Mouse (Mus musculus): Measurements from ENCODE around the gene Gsg1l2. TPM values are rescaled to one million over a fixed set of nuclear protein-coding genes. Genes with fewer than 3 reads are reported as not detected.

Gsg1l2 gene
- total RNA-seq, 2 experiments from 2014 or later: not detected

DNA sequence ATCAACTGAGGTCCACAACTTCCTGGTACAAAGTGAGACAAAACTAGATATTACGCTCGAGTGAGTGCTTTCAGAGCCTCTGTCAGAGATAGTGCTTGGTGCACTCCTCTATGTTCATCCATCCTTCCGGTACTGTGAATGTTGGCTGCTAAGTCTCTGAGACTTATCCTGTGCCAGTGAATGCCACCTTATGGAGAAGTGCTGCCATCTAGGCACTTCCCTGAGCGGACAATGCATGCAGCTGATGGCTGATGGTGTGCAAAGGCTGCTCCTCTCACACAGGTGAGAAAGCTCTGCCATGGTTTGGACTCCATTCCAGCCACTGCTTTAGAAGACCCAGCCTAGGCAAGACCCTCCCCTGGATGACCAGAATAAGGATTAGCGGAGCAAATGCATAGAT, 33.6 kb downstream of the Gsg1l2 start:
- intact Hi-C loops (cut with DNase I): loop anchor here (2.0 kb wide), 1 partner anchor 49 kb away; no protein-coding TSS in a partner anchor

DNA sequence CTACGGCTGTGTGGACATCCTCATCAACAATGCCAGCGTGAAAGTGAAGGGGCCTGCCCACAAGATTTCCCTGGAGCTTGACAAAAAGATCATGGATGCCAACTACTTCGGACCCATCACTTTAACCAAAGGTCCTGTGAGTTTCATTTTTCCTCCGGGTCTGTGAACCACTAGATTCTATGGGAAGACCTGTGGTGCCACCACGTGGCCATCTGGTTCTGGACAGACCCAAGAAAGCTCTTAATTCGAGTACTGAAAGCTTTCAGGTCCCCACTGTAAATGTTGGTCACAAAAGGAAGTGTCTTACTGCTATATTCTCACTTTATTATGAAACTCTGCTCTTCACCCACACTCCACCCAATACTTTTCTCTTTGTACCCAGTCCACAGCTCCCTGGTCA, 37.1 kb downstream of the Gsg1l2 start:
- DNase-seq: peak in 1 of 2 experiments; percentile 31
- intact Hi-C loops (cut with DNase I): loop anchor here (2.0 kb wide), 1 partner anchor 153 kb away; no protein-coding TSS in a partner anchor

More for the DNA sequence above, 33.6 kb downstream of the Gsg1l2 start:
- DNase-seq: no peak

DNA sequence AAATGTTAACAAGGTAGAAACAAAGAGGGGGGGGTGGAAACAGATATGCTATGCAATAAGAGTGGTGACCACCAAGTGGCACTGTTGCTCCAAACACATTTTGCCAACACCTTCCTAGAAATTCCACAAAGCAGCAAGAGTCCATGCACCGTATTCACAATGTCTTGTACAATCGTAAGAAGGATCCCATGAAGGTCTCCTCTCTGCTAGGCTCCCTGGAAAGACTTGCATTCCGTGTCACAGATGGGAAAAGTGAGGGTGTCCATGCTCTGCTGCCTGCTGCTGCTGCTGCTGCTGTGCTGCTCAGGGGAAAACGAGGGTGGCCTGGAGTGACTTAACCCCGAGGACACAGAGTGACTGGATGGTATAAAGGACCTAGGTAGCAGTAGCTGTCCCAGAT, 45.2 kb downstream of the Gsg1l2 start:
- peak; percentile 40 to 58 for DNase-seq
- intact Hi-C loops (cut with DNase I): loop anchor here (2.0 kb wide), 2 partner anchors 35 to 107 kb away; no protein-coding TSS in a partner anchor

DNA sequence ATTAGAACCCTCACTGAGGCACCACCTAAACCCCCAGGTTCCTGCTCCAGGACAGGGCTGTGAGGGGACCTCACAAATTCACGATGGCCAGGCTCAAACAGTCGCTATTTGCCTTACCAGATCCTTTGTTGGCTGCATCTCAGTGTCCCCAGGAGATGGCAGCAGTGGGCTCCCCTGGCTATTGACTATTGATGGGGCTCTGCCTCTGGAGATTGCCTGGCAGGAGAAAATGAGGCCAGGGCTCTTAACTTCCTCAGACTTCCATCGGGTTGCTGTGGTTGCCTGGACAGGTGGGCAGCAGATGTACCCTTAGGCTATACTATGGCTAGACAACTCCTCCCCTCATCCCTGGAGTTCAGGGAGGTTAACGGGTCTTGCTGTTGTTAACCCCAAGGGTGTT, 45.8 kb downstream of the Gsg1l2 start:
- intact Hi-C loops (cut with DNase I): loop anchor here (2.0 kb wide), 1 partner anchor 35 kb away; no protein-coding TSS in a partner anchor
- DNase-seq: peak; percentile 30 to 64

GRCm38 (mm10) chr11:67821560-67821959, 47.2 kb downstream of the Gsg1l2 start:
- intact Hi-C loops (cut with DNase I): loop anchor here (2.0 kb wide), 1 partner anchor 33 kb away; no protein-coding TSS in a partner anchor
- no peak for DNase-seq

DNA sequence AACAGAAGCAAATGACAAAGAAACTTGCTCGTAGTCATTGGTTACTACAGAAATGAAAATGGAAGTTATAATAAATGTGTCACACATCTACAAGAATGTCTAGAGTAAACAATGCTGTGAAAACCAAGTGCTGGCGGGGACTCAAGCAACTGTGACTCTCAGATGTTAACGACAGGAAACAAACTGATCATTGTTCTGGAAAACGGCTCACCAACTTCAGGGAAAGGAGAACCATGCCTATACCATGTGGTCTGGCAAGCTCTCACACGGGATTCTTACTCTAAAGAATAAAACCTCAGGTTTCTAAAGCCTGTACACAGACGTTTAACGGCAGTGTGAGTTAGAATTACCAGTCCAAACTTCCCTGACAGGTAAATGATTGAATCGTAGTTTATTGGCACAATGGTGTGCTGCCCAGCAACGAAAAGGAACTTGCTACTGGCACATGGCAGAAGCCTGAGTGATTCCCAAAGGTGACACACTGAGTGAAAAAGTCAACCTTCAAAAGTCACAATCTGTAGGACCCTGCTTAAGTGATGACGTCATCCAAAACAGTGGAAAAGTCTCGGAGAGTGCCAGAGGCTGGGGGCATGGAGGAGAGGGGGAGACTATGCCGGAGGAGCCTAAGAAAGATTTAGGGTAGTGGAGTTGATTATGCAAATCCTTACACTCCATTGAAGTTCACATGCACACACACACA, 54.1 kb downstream of the Gsg1l2 start:
- no peak for DNase-seq
- intact Hi-C loops (cut with DNase I): no loop called here

DNA sequence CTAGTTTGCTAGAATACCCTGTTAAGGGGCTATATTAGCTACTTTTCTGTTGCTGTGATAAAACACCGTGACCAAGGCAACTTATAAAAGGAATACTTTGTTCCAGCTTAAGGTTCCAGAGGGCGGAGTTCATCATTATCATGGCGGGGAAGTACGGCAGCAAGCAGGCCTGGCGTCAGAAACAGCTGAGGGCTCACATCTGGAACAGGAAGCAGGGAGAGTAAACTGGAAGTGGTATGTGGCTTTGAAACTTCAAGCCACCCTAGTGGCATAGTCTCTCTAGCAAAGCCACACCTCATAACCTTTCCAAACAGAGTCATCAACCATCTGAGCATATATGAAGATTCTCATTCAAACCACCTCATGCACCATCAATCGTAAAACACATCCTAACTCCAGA, 55.1 kb downstream of the Gsg1l2 start:
- intact Hi-C loops (cut with DNase I): no loop called here
- no peak for DNase-seq

DNA sequence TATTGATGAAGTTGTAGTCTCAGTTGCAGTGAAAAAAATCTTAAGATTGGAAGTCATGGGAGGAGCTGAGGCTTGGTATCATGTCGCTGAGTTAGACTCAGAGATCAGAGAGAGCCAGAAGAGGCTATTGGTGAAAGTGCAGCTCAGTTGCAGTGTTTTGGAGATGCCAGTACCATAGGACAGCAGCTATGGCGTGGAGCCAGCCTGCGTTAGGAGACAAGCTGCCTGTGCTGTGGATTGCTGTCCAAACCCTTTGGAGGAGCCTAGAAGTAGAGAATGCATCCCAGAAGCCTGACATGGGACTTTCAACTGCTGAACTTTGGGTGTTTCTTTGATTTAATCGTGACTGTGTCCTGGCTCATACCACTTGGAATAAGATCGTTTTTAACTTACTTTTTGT, 57.4 kb downstream of the Gsg1l2 start:
- DNase-seq: peak in 1 of 2 experiments; percentile 16

DNA sequence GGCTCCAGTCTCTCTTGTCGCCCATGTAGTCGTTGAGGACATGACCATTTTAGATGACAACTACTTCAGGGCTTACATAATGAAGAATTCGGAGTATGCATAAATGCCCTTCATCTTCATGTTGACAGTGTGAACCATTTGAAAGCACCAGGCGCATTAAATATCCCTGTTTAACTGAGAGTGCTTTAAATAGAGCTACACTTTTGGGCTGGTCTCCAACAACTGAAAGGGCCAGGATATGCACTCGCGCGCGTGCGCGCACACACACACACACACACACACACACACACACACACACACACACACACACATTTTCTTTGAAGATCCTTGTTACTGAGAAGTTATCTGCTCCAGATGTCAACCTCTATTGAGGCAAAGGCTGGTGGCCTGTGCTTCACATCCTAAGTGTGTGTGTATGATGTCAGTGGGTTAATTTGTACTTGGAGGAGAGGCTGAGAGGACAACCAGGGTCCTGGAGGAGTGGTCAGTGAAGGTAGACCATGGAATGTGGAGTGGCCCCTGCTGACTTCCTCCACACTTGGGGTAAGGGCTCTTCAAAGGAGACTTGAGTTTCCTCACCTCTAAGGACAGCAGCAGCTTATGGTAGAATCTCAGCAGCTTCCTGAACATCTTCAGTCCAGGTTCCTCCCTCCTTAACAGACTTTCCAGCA, 61.1 kb downstream of the Gsg1l2 start:
- no peak for DNase-seq
- intact Hi-C loops (cut with DNase I): no loop called here

More for the DNA sequence above, 57.4 kb downstream of the Gsg1l2 start:
- intact Hi-C loops (cut with DNase I): no loop called here

Other genes starting within 250 kb of the Gsg1l2 start
- not detected for gene Rcvrn, start 79.3 kb upstream of the Gsg1l2 start, total RNA-seq (2021)
- gene Glp2r, start 3.5 kb upstream of the Gsg1l2 start, total RNA-seq (2021): not detected
- gene Dhrs7c, start 23.6 kb downstream of the Gsg1l2 start, total RNA-seq (2021): 100 to 1,000 TPM; 256 to 271 TPM
- gene Usp43, start 147.5 kb downstream of the Gsg1l2 start, total RNA-seq (2021): 1 to 10 TPM; 3.3 to 3.4 TPM
- under 1 TPM; 0.27 to 0.41 TPM for gene Cfap52, start 191.0 kb downstream of the Gsg1l2 start, total RNA-seq (2021)
- gene Stx8, start 191.6 kb downstream of the Gsg1l2 start, total RNA-seq (2021): 10 to 100 TPM; 26.5 to 27.8 TPM